Mouse (Mus musculus) frontal cortex, postnatal 25 days (tissue): Measurements from ENCODE around the gene Stat5a.

Experiments used
- DNase-seq, 2 experiments: peaks; one replicate each; pipeline ENCODE4 v3.0.0; 2022; ENCODE audit warnings: low spot score in 2 of 2

Stat5a gene

GRCm38 (mm10) chr11:100836923-100837702 lies 22.0 kb upstream of the Stat5a start:
- no peak for DNase-seq

- DNase-seq: no peak
Measured at GRCm38 (mm10) chr11:100838894-100839293, 20.3 kb upstream of the Stat5a start.

GRCm38 (mm10) chr11:100839523-100839922 lies 19.6 kb upstream of the Stat5a start:
- no peak for DNase-seq

- DNase-seq: no peak
Measured at GRCm38 (mm10) chr11:100840866-100841265, 18.3 kb upstream of the Stat5a start.

- no peak for DNase-seq
Measured at GRCm38 (mm10) chr11:100842025-100842424, 17.1 kb upstream of the Stat5a start.

- DNase-seq: no peak
Measured at GRCm38 (mm10) chr11:100843070-100843669, 16.0 kb upstream of the Stat5a start.

- no peak for DNase-seq
Measured at GRCm38 (mm10) chr11:100844121-100844520, 15.0 kb upstream of the Stat5a start.

GRCm38 (mm10) chr11:100845793-100846192 lies 13.4 kb upstream of the Stat5a start:
- DNase-seq: no peak

- no peak for DNase-seq
Measured at GRCm38 (mm10) chr11:100847572-100847971, 11.6 kb upstream of the Stat5a start.

GRCm38 (mm10) chr11:100848080-100848479 lies 11.1 kb upstream of the Stat5a start:
- no peak for DNase-seq

- no peak for DNase-seq
Measured at GRCm38 (mm10) chr11:100848789-100849379, 10.3 kb upstream of the Stat5a start.

- DNase-seq: no peak
Measured at GRCm38 (mm10) chr11:100849456-100850037, 9.6 kb upstream of the Stat5a start.

- peak; percentile 37 to 39 for DNase-seq
Measured at GRCm38 (mm10) chr11:100850038-100850777, 8.9 kb upstream of the Stat5a start, which contains the start of gene Stat5b. Gene Stat5b (minus strand): TSS chr11:100850724.

- no peak for DNase-seq
Measured at GRCm38 (mm10) chr11:100850778-100851528, 8.2 kb upstream of the Stat5a start.

- no peak for DNase-seq
Measured at GRCm38 (mm10) chr11:100852088-100852487, 7.1 kb upstream of the Stat5a start.

GRCm38 (mm10) chr11:100853018-100853417 lies 6.1 kb upstream of the Stat5a start:
- DNase-seq: no peak

- no peak for DNase-seq
Measured at GRCm38 (mm10) chr11:100854268-100854667, 4.9 kb upstream of the Stat5a start.

- no peak for DNase-seq
Measured at GRCm38 (mm10) chr11:100855178-100855577, 4.0 kb upstream of the Stat5a start.

GRCm38 (mm10) chr11:100857960-100858359 lies 1.2 kb upstream of the Stat5a start:
- no peak for DNase-seq

GRCm38 (mm10) chr11:100859579-100860075 lies 476 bp downstream of the Stat5a start:
- DNase-seq: no peak
